ENCODE assay signal across 14 mouse cellular contexts in the genomic region with DNA sequence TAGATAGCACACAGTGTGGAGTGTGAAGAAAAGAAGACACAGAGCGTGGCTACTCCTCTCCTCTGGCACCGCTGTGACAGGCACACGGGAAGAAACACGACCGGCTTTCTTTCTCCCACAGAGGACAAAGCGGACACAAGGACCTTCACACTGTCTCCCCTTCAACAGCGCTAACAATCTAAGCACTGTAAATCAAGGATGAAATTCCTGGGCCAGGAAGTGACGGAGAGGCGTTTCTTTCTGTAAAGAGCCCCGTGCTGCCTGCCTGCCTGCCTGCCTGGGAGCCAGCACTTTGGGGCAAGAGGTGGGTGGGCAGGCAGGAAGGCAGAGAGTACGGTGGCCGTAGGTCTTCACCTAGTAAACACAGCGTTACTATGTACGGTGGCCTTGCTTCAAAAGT. TPM values are rescaled to one million over a fixed set of nuclear protein-coding genes. Genes with fewer than 3 reads are reported as not detected.
DNase-seq lines count a peak whose midpoint lies in the region; ATAC-seq and TF ChIP-seq lines count a peak whose summit lies in the region.
"Had no signal": no experiment of that assay in that cellular context is flagged by ENCODE, and none has a peak within 500 bp of the region (broad histone marks: within the 10 kb centered on the region; RNA-seq: fewer than 3 reads in every experiment).

No protein-coding gene starts in this region.

- H3K9ac ChIP-seq in heart, embryonic 15.5 days: peak overlapping the region; percentile 23
- no peak overlapping the region for H3K9ac ChIP-seq in lung, postnatal 0 days (replicated peaks; ENCODE audit: low read depth)
- no peak overlapping the region for H3K9ac ChIP-seq in embryonic facial prominence, embryonic 15.5 days
- H3K9ac ChIP-seq in neural tube, embryonic 13.5 days: peak overlapping the region; percentile 43
- H3K9ac ChIP-seq: hindbrain, embryonic 15.5 days had no signal

- H3K4me2 ChIP-seq in heart, embryonic 15.5 days: peak overlapping the region; percentile 53
- H3K4me2 ChIP-seq in lung, postnatal 0 days (replicated peaks; ENCODE audit: low read depth, low read length): no peak overlapping the region
- no peak overlapping the region for H3K4me2 ChIP-seq in embryonic facial prominence, embryonic 15.5 days (replicated peaks)
- H3K4me2 ChIP-seq in neural tube, embryonic 13.5 days: peak overlapping the region; percentile 32
- H3K4me2 ChIP-seq: hindbrain, embryonic 15.5 days had no signal

- H3K4me3 ChIP-seq in heart, embryonic 15.5 days: peak overlapping the region; percentile 18
- H3K4me3 ChIP-seq in lung, postnatal 0 days (ENCODE audit: low read depth, low read length): no peak overlapping the region
- H3K4me3 ChIP-seq in embryonic facial prominence, embryonic 15.5 days (replicated peaks): no peak overlapping the region
- no peak overlapping the region for H3K4me3 ChIP-seq in neural tube, embryonic 13.5 days
- H3K4me3 ChIP-seq: hindbrain, embryonic 15.5 days had no signal

- no peak for TF ChIP-seq EP300 in lung, postnatal 0 days (IDR thresholded peaks at IDR 0.05)

- H3K9me3 ChIP-seq in heart, embryonic 15.5 days (replicated peaks): no peaks in the 10 kb centered on the region
- H3K9me3 ChIP-seq in lung, postnatal 0 days (ENCODE audit: low read length): no peaks in the 10 kb centered on the region
- H3K9me3 ChIP-seq in embryonic facial prominence, embryonic 15.5 days (replicated peaks): no peaks in the 10 kb centered on the region
- no peaks in the 10 kb centered on the region for H3K9me3 ChIP-seq in neural tube, embryonic 13.5 days
- H3K9me3 ChIP-seq: hindbrain, embryonic 15.5 days had no signal

- H3K36me3 ChIP-seq in heart, embryonic 15.5 days: no peaks in the 10 kb centered on the region
- H3K36me3 ChIP-seq in lung, postnatal 0 days (ENCODE audit: insufficient read depth, low read length): no peaks in the 10 kb centered on the region
- no peaks in the 10 kb centered on the region for H3K36me3 ChIP-seq in embryonic facial prominence, embryonic 15.5 days
- no peaks in the 10 kb centered on the region for H3K36me3 ChIP-seq in neural tube, embryonic 13.5 days
- H3K36me3 ChIP-seq: hindbrain, embryonic 15.5 days had no signal

- H3K27me3 ChIP-seq in heart, embryonic 15.5 days: no peaks in the 10 kb centered on the region
- H3K27me3 ChIP-seq in lung, postnatal 0 days (replicated peaks; ENCODE audit: insufficient read depth, low read length): no peaks in the 10 kb centered on the region
- no peaks in the 10 kb centered on the region for H3K27me3 ChIP-seq in embryonic facial prominence, embryonic 15.5 days
- no peaks in the 10 kb centered on the region for H3K27me3 ChIP-seq in neural tube, embryonic 13.5 days
- H3K27me3 ChIP-seq: hindbrain, embryonic 15.5 days had no signal

- ATAC-seq in heart, embryonic 15.5 days (replicated peaks; ENCODE audit: insufficient number of reproducible peaks, insufficient read depth, low FRiP score, low read depth): no peak
- ATAC-seq in lung, postnatal 0 days: peak; percentile 22; the same call in 1 of the 2 replicates
- ATAC-seq in embryonic facial prominence, embryonic 15.5 days (ENCODE audit: insufficient number of reproducible peaks, low FRiP score, low TSS enrichment, low read depth): no peak
- ATAC-seq in neural tube, embryonic 13.5 days (ENCODE audit: low read depth): no peak

- intact Hi-C loops in heart, postnatal 10 days (cut with DNase I): no loop called here

- peaks cover 49% of the 10 kb centered on the region for H3K4me1 ChIP-seq in heart, embryonic 15.5 days (replicated peaks)
- H3K4me1 ChIP-seq in lung, postnatal 0 days (ENCODE audit: insufficient read depth, low read depth, low read length): no peaks in the 10 kb centered on the region; the same call in 1 of the 2 replicates
- H3K4me1 ChIP-seq in embryonic facial prominence, embryonic 15.5 days: peaks cover 57% of the 10 kb centered on the region
- peaks cover 75% of the 10 kb centered on the region for H3K4me1 ChIP-seq in neural tube, embryonic 13.5 days (replicated peaks)

- H3K27ac ChIP-seq in heart, embryonic 15.5 days: peak overlapping the region; percentile 54
- H3K27ac ChIP-seq in lung, postnatal 0 days (ENCODE audit: low read length): no peak overlapping the region
- peak overlapping the region; percentile 81; the same call in 1 of the 2 replicates for H3K27ac ChIP-seq in embryonic facial prominence, embryonic 15.5 days (replicated peaks)
- peak overlapping the region; percentile 11 for H3K27ac ChIP-seq in neural tube, embryonic 13.5 days (replicated peaks)
- H3K27ac ChIP-seq: hindbrain, embryonic 15.5 days had no signal

- 25% methylated on average over 14 of the region's 14 CpGs for WGBS in heart, embryonic 15.5 days
- 26% methylated on average over 14 of the region's 14 CpGs for WGBS in lung, postnatal 0 days
- WGBS in embryonic facial prominence, embryonic 15.5 days: 46% methylated on average over 14 of the region's 14 CpGs
- whole genome bisulfite sequencing in neural tube, embryonic 13.5 days: 11% methylated on average over 14 of the region's 14 CpGs

- no peak for TF ChIP-seq CTCF in lung, postnatal 0 days (IDR thresholded peaks at IDR 0.05)

- DNase-seq in heart, postnatal 10 days: no peak
- DNase-seq in lung, postnatal 0 days (ENCODE audit: low spot score): peak; percentile 32
- DNase-seq in lung, postnatal 10 days: no peak
- no peak for DNase-seq in urinary bladder, postnatal 10 days (ENCODE audit: low spot score)
- DNase-seq in cerebellum, postnatal 4 days (ENCODE audit: low spot score in 2 of 2): no peak
- DNase-seq: adrenal gland, postnatal 25 days; cerebellum, adult 11 months; embryo, embryonic 11 days; right cerebral cortex, adult 18-20 months; thymus, postnatal 14 days had no signal

RNA-seq across cellular contexts. Expression of a gene that starts 42.2 kb away (rescaled TPM):
- 36.0 and 41.4 TPM in 2 replicates for polyA plus RNA-seq in heart, embryonic 15.5 days (2015; fragmentation: Nextera tagmentation; extraction: Ambion mirVana)
- total RNA-seq in heart, postnatal 10 days (2021): 10 to 100 TPM; 26.5 to 27.2 TPM
- 38.9 TPM in 2 replicates for polyA plus RNA-seq in lung, postnatal 0 days (2015; fragmentation: Nextera tagmentation; extraction: Ambion mirVana)
- 47.9 and 49.4 TPM in 2 replicates for polyA plus RNA-seq in embryonic facial prominence, embryonic 15.5 days (2015; fragmentation: Nextera tagmentation; extraction: Ambion mirVana)
- polyA plus RNA-seq in neural tube, embryonic 13.5 days (2015; fragmentation: Nextera tagmentation; extraction: Ambion mirVana): 50.5 and 52.9 TPM in 2 replicates

RNA-seq across cellular contexts. Expression of a gene that starts 46.5 kb away (rescaled TPM):
- 27.6 TPM in 2 replicates for polyA plus RNA-seq in heart, embryonic 15.5 days (2015; fragmentation: Nextera tagmentation; extraction: Ambion mirVana)
- total RNA-seq in heart, postnatal 10 days (2021): 10 to 100 TPM; 33.5 to 38.7 TPM
- 21.5 and 22.8 TPM in 2 replicates for polyA plus RNA-seq in lung, postnatal 0 days (2015; fragmentation: Nextera tagmentation; extraction: Ambion mirVana)
- polyA plus RNA-seq in embryonic facial prominence, embryonic 15.5 days (2015; fragmentation: Nextera tagmentation; extraction: Ambion mirVana): 31.9 and 35.0 TPM in 2 replicates
- 32.8 and 35.6 TPM in 2 replicates for polyA plus RNA-seq in neural tube, embryonic 13.5 days (2015; fragmentation: Nextera tagmentation; extraction: Ambion mirVana)

Comparison
In these comparisons a context has a peak if more than half of its experiments do, and no peak if none do; other contexts are left out.
1. H3K4me2 ChIP-seq: peak in heart, embryonic 15.5 days (single experiment) and neural tube, embryonic 13.5 days (single experiment); none in lung, postnatal 0 days (single experiment) and embryonic facial prominence, embryonic 15.5 days (single experiment).
2. H3K9ac ChIP-seq: peak in heart, embryonic 15.5 days (single experiment) and neural tube, embryonic 13.5 days (single experiment); none in lung, postnatal 0 days (single experiment) and embryonic facial prominence, embryonic 15.5 days (single experiment).